Mouse (Mus musculus): ENCODE measurements around the gene Pip5k1b.

Pip5k1b gene

GRCm38 (mm10) chr19:24551196-24551954 is 4.3 kb downstream of the Pip5k1b start:
- no peak for TF ChIP-seq GATA4 (IDR thresholded peaks at IDR 0.05; ENCODE audit: insufficient replicate concordance, low read length)

DNA sequence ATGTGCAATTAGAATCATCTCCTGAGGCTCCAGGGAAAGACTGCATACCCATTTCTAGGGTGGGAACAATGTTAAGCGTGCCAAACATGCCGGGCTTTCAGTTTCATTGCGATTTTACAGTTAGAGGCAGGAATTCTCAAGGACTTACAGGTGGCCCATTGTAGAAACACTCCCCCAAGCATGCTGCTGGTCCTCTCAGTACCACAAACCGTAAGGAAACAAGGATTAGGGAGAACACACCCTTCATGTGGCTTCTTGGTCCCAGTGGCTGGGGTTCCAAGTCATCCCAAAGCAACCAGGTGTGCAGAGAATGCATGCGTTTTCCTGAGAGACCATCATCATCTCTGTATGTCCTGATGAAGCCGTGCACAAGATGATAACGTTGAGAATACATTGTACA is 4.9 kb downstream of the Pip5k1b start:
- TF ChIP-seq GATA4 (IDR thresholded peaks at IDR 0.05; ENCODE audit: insufficient replicate concordance, low read length) = no peak

DNA sequence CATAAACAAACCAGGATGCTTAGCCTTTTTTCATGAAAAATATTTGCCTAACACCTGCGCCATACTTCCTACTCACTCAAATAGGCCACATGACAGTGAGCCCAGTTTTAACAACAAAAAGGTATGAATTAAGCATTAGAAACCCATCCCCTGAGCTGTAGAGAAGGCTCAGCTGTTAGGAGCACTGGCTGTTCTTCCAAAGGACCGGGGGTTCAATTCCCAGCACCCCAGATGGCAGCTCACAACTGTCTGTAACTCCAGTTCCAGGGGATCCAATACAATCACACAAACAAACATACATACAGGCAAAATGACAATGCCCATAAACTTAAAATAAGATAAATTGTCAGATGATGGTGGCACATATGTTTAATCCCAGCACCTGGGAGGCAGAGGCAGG is 5.7 kb downstream of the Pip5k1b start:
- no peak for TF ChIP-seq GATA4 (IDR thresholded peaks at IDR 0.05; ENCODE audit: insufficient replicate concordance, low read length)

- TF ChIP-seq GATA4 (IDR thresholded peaks at IDR 0.05; ENCODE audit: insufficient replicate concordance, low read length) = no peak
These were observed 7.3 kb downstream of the Pip5k1b start for GRCm38 (mm10) chr19:24548337-24548736.

GRCm38 (mm10) chr19:24546153-24546552 is 9.5 kb downstream of the Pip5k1b start:
- TF ChIP-seq GATA4 (IDR thresholded peaks at IDR 0.05; ENCODE audit: insufficient replicate concordance, low read length) = no peak

- no peak for TF ChIP-seq GATA4 (IDR thresholded peaks at IDR 0.05; ENCODE audit: insufficient replicate concordance, low read length)
These were observed 12.0 kb downstream of the Pip5k1b start for GRCm38 (mm10) chr19:24543386-24544350.

DNA sequence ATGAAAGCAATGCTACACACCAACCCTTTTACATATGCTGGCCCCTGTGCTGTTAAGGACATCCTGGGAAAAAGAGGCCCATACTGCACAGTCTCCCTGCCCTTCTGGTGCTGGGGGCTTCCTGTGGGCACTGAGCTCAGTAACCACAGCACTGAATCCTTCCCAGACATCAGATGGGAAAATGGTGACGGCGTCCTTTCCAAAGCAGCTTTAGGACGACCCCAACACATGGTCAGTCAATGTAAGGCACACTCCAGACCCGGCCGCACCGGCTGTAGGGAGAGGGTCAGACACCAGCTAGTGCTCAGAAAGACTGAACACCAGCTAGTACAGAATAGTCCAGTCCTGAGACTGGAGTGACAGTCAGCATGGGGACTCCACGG is 13.4 kb downstream of the Pip5k1b start:
- TF ChIP-seq GATA4 (IDR thresholded peaks at IDR 0.05; ENCODE audit: insufficient replicate concordance, low read length) = no peak

- TF ChIP-seq GATA4 (IDR thresholded peaks at IDR 0.05; ENCODE audit: insufficient replicate concordance, low read length) = no peak
These were observed 13.9 kb downstream of the Pip5k1b start for GRCm38 (mm10) chr19:24541669-24542292.

DNA sequence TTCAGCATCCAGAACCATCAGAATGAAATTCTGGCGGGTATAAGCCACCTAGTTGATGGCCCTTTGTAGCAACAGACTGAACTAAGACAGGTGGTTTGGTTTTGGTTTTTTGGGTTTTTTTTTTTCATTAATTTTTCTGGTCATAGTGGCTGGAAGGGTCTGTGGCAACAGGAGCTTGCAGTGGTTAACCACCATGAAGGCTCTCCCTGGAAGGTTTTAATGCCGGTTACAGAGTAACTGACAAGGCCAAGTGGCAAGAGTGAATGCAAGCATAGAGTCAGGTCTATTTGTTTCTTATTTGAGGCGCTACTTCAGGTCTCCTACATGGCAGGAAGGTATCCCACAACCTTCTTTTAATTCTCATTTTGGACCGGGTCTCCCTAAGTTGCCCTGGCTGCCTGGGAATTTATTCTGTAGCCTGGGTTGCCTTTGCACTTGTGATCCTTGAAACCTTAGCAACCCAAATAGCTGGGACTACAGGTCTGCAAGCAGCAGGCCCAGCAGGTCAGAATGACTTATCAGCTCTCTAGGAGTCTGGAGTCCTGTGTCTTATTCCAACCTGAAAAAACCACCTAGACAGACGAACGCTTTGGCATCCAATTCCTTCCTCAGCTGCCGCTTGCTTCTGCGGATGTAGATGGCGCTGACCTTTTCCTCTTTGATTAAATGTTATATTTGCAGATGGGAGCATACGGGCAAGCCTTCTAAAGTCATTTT is 14.6 kb downstream of the Pip5k1b start:
- TF ChIP-seq GATA4 (IDR thresholded peaks at IDR 0.05; ENCODE audit: insufficient replicate concordance, low read length) = no peak

DNA sequence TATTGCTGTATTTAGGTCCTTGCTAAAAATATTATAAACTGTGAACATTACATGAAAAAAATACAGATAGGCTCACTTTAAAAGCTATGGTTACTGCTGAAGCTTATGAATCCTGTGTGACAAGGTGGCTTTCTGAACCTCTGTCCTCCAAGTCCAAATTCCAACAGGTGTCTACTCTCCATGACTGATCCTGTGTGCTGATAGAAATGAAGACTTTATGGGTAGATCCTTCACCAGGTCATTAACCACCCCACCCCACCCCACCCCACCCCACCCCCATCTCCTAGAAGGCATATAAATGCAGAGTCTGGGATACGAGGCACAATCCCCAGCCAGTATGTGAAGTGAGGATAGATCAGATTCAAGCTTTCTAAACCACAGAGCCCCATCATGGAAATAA is 16.6 kb downstream of the Pip5k1b start:
- no peak for TF ChIP-seq GATA4 (IDR thresholded peaks at IDR 0.05; ENCODE audit: insufficient replicate concordance, low read length)

GRCm38 (mm10) chr19:24538181-24538580 is 17.5 kb downstream of the Pip5k1b start:
- no peak for TF ChIP-seq GATA4 (IDR thresholded peaks at IDR 0.05; ENCODE audit: insufficient replicate concordance, low read length)

GRCm38 (mm10) chr19:24537691-24538090 is 18.0 kb downstream of the Pip5k1b start:
- TF ChIP-seq GATA4 (IDR thresholded peaks at IDR 0.05; ENCODE audit: insufficient replicate concordance, low read length) = no peak

GRCm38 (mm10) chr19:24536920-24537319 is 18.8 kb downstream of the Pip5k1b start:
- no peak for TF ChIP-seq GATA4 (IDR thresholded peaks at IDR 0.05; ENCODE audit: insufficient replicate concordance, low read length)

DNA sequence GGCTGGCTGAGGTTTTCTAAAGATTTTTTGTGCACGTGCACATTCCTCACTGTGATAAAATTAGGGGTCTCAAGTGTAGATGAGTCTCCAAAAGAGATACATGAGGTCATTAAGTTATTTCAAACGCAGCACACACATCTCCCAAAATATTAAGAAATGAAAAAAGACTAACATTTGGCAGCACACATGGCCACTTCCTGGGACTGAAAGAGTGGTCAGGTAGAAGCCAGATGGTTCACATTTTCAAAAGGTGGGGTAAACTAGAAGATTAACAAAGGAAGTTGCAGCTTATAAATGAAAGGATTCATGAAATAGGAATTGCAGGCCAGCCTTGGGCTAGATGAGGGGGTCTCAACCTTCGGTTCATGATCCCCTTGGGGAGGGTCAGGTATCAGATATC is 19.4 kb downstream of the Pip5k1b start:
- TF ChIP-seq GATA4 (IDR thresholded peaks at IDR 0.05; ENCODE audit: insufficient replicate concordance, low read length) = no peak

GRCm38 (mm10) chr19:24535161-24535560 is 20.5 kb downstream of the Pip5k1b start:
- no peak for TF ChIP-seq GATA4 (IDR thresholded peaks at IDR 0.05; ENCODE audit: insufficient replicate concordance, low read length)
